Mouse (Mus musculus) liver, adult 2 months (tissue): ENCODE results near the gene Zfp9. TPM values are rescaled to one million over a fixed set of nuclear protein-coding genes. Genes with fewer than 3 reads are reported as not detected.

Source experiments
- DNase-seq: peaks from one replicate; pipeline ENCODE4 v3.0.0-alpha.2; 2011; ENCODE audit warnings: low read depth, low spot score; ENCODE audit errors: extremely low read depth
- H3K27ac ChIP-seq: fragments of 200-500 bp; replicated peaks from 2 replicates; pipeline ENCODE4 v1.5.1; 2012; ENCODE audit warnings: low read depth, mild to moderate bottlenecking, control low read depth, inconsistent platforms, low read length; ENCODE audit not compliant: insufficient read depth
- H3K27me3 ChIP-seq: fragments of 200-500 bp; 2 replicates; pipeline ENCODE4 v1.6.1; 2012; ENCODE audit warnings: mild to moderate bottlenecking, moderate library complexity, low read length, inconsistent platforms; ENCODE audit not compliant: control insufficient read depth, insufficient read depth
- H3K36me3 ChIP-seq: fragments of 200-500 bp; 2 replicates; pipeline ENCODE4 v1.6.1; 2012; ENCODE audit warnings: low read length, inconsistent platforms; ENCODE audit not compliant: control insufficient read depth, insufficient read depth
- H3K4me1 ChIP-seq: fragments of 200-500 bp; 2 replicates; pipeline ENCODE4 v1.6.1; 2011; ENCODE audit warnings: low read length; ENCODE audit not compliant: control insufficient read depth, insufficient read depth
- H3K4me3 ChIP-seq: fragments of 200-500 bp; 2 replicates; pipeline ENCODE4 v1.5.1; 2011; ENCODE audit warnings: low read depth, mild to moderate bottlenecking, control low read depth, low read length, moderate library complexity; ENCODE audit not compliant: insufficient read depth
- H3K79me2 ChIP-seq: fragments of 200-500 bp; 2 replicates; pipeline ENCODE4 v1.6.1; 2012; ENCODE audit warnings: inconsistent platforms, mild to moderate bottlenecking, low read length, moderate library complexity; ENCODE audit not compliant: control insufficient read depth, insufficient read depth
- H3K9ac ChIP-seq: fragments of 200-500 bp; 2 replicates; pipeline ENCODE4 v1.6.1; 2012; ENCODE audit warnings: low read depth, mild to moderate bottlenecking, control low read depth, inconsistent platforms, low read length
- CTCF ChIP-seq: fragments of 200-500 bp; IDR thresholded peaks from 2 replicates; pipeline ENCODE4 v1.5.1; 2011; ENCODE audit warnings: low read depth, low read length, control low read depth
- POLR2A ChIP-seq: fragments of 200-500 bp; IDR thresholded peaks from 2 replicates; pipeline ENCODE4 v1.6.1; 2011; ENCODE audit warnings: low read length, control low read depth; ENCODE audit not compliant: insufficient read depth; ENCODE audit errors: extremely low read depth
- WGBS: fragments of 180-500 bp; shearing (Covaris S2); methylation state at CpG from one replicate; pipeline ENCODE4 v1.1.7; 2018; 5-methylcytosine and 5-hydroxymethylcytosine counted together
- polyA plus RNA-seq: library from polyadenylated mRNA; depleted of rRNA; stranded (reverse); fragments of >200 nt; gene quantifications from 2 replicates; pipeline ENCODE4 v1.2.3, GENCODE M21; 2012
- total RNA-seq: library from RNA; depleted of rRNA; stranded (reverse); fragments of >200 nt; gene quantifications from 2 replicates; pipeline ENCODE4 v1.2.3, GENCODE M21; 2014

Gene Zfp9
- total and polyA plus RNA-seq, 2 experiments, result 0.37 to 0.99 TPM

DNA sequence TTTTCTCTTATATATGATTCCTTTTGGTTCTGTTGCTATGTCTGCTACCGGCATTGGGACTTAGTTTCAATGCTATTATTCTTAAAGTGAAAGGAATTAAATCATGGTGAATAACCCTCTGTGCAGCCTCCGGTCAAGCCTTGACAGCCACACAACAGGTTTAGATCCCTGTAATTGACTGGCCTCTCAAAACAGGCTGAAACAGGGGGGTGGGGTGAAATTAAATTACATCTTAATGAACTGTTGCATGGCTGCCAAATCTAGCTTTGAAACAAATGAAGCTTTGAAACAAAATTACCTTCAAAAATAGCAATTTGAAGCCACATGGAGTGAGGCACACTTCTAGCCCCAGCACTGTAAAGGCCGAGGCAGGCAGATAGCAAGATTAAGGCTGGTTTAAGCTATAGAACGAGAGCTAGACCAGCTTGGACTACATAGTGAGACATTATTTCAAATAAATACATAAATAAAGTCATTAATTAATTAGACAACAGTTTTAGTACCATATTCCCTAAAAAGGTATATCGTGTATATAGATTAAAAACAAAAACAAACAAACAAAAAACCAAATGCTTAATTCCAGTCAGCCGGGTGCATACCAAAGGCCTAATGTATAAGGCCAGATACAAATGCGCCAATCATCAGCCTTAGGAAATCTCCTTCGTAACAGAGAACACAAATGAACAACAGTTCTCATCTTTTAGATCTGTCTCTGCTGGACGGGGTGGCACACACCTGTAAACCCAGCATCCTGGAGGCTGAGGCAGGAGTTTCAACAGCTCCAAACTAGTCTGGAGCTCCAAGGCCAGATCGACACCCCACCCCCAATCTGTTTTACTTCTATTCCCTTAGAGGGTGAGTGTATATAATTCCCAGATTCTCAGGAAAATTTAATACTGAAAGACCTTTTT lies 990 bp downstream of the Zfp9 start:
- Histone ChIP-seq H3K4me1 (peaks cover 2% of the 10 kb centered on the region; the same call in 1 of the 2 replicates), H3K4me3 (no peak overlapping the region; the same call in 1 of the 2 replicates), H3K9ac (no peak overlapping the region), H3K36me3 (peaks cover 4% of the 10 kb centered on the region; the same call in 1 of the 2 replicates), H3K27ac (no peak overlapping the region), H3K79me2 (peaks cover 8% of the 10 kb centered on the region; the same call in 1 of the 2 replicates), H3K27me3 (no peaks in the 10 kb centered on the region)
- no peak for TF ChIP-seq CTCF
- no peak for TF ChIP-seq POLR2A
- WGBS, result 56% methylated on average over 10 of the region's 10 CpGs
- no peak for DNase-seq

DNA sequence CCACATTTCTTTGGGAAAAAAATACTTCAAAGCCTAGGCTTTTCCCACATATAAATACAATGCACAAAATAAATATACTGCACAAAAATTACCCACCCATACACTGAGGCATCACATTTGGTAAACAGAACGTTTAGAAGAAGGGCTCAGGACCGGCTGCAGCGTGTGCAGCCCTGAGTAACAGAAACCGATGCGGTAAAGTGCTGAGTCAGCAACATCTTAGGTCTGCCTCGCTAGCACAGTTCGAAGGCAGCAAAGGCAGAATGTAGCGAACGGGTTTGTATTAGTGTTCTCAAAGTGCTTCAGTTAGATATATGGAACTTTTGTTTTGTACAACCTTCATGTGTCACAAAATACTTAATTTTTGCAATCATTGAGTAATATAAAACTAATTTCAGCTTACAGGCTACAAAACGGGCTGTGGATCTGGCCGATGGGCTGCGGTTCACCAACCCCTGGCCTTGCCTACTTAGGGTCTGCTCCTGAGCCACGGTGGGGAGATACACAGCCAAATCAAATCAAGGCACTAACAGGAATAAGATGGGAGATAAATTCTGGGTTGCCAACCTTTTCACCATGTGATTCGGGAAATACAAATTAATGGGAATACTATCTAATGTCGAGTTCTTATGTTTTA lies 16.9 kb downstream of the Zfp9 start:
- Histone ChIP-seq H3K27me3 (no peaks in the 10 kb centered on the region), H3K27ac (no peak overlapping the region), H3K9ac (no peak overlapping the region), H3K36me3 (peaks cover 20% of the 10 kb centered on the region), H3K4me3 (no peak overlapping the region), H3K4me1 (0 out of 2 replicates have a peak, but pooled peaks cover 2% of the 10 kb centered on the region), H3K79me2 (no peaks in the 10 kb centered on the region)
- 89% methylated on average over 15 of the region's 15 CpGs for whole genome bisulfite sequencing
- no peak for DNase-seq
- TF ChIP-seq CTCF (no peak), POLR2A (no peak)

- DNase-seq, result no peak
- no peaks in the 10 kb centered on the region for H3K79me2 ChIP-seq
- H3K27ac ChIP-seq, result no peak overlapping the region
- H3K4me3 ChIP-seq, result no peak overlapping the region
- H3K27me3 ChIP-seq, result no peaks in the 10 kb centered on the region
- H3K4me1 ChIP-seq, result no peaks in the 10 kb centered on the region
- H3K9ac ChIP-seq, result no peak overlapping the region
- WGBS, result 91% methylated on average over 1 of the region's 1 CpGs
- TF ChIP-seq CTCF, result no peak
- TF ChIP-seq POLR2A, result no peak
- H3K36me3 ChIP-seq, result no peaks in the 10 kb centered on the region
Measured at GRCm38 (mm10) chr6:118457726-118458125, 21.4 kb downstream of the Zfp9 start.

- Histone ChIP-seq H3K4me1 (no peaks in the 10 kb centered on the region), H3K79me2 (no peaks in the 10 kb centered on the region), H3K4me3 (peak within 1 kb of the TSS; percentile 66), H3K27ac (no peak within 1 kb of the TSS), H3K27me3 (no peaks in the 10 kb centered on the region), H3K36me3 (no peaks in the 10 kb centered on the region), H3K9ac (peak within 1 kb of the TSS; percentile 64)
- under 1% methylated on average over 43 of the region's 43 CpGs for WGBS
- peak; percentile 39; the same call in 1 of the 2 replicates for TF ChIP-seq CTCF
- TF ChIP-seq POLR2A, result 0 out of 2 replicates have a peak, but pooled peaks have one; percentile 15
- peak; percentile 31 for DNase-seq
Measured at GRCm38 (mm10) chr6:118455042-118455631, 24.0 kb downstream of the Zfp9 start, which contains the start of gene Zfp248. Gene Zfp248 (minus strand): TSS chr6:118455528.

DNA sequence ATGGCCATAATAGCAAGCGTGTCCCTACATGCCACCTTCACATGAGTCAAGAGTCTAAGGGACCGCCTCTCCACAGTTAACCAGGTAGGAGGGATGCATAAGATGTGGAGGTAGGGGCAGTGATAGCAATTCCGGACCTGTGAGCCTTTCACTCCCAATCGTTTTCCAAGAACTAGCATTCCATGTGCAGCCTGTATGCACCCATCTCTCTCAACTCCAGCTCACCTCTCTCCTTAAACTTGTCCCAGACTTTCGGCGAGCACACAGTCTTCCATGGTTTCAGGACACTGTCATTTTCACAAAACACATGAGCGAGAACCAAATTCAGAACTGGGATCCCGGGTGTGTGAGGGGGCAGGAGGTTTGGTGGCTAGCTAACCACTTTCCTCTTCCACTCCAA lies 24.7 kb downstream of the Zfp9 start:
- DNase-seq, result no peak
- H3K4me1 ChIP-seq, result no peaks in the 10 kb centered on the region
- no peak for TF ChIP-seq POLR2A
- TF ChIP-seq CTCF, result no peak
- no peak overlapping the region for H3K27ac ChIP-seq
- H3K4me3 ChIP-seq, result no peak overlapping the region
- H3K27me3 ChIP-seq, result no peaks in the 10 kb centered on the region
- H3K9ac ChIP-seq, result no peak overlapping the region
- 53% methylated on average over 8 of the region's 8 CpGs for WGBS
- H3K79me2 ChIP-seq, result no peaks in the 10 kb centered on the region
- H3K36me3 ChIP-seq, result no peaks in the 10 kb centered on the region
